Mouse (Mus musculus): ENCODE data around the gene Lasp1.
"Not testable (repeated sequence)": the region's sequence is repeated elsewhere in the genome, so short reads cannot be mapped to it uniquely, and the experiment has no call there.

Gene Lasp1

DNA sequence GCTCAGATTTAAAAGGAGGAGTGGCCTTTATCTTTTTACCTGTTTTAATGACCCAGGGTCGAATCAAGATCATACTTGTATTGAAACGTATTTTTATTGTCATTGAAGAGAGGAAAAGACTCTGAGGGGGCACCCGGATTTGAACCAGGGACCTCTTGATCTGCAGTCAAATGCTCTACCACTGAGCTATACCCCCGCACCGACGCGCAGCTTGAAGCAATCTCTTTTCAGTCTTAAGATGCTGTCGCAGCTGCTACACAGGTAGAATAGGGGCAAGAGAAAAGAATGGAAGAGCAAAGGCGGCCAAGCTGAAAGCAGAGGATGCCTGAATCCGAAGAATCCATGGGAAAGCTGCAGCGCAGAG is at the start of gene Lasp1:
TSS of gene Lasp1 (plus strand) at position 219 of the 364 bp plus-strand sequence.
- peak; percentile 78 to 91 for DNase-seq (ENCODE audit: low spot score in 2 of 2)

DNA sequence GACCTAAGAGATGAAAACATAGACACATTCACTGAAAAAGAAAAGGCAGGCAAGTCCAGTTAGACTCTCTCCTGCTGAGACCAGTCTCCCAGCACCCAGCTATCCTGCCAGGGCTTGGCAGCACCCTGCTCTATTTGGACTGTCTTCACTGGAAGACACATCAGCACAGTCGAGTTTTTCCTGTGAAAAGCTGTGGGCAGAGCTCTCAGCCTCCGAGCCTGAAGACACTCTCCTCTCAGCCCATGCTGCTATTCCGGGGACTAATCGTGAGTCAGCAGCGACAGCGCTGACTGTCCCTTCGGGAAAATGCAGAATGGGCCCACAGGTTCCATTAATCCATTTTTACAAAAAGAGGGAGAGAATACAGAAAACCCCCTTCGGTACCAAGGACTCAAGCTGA is 45.5 kb upstream of the Lasp1 start:
- DNase-seq (ENCODE audit: low spot score in 2 of 2): no peak

DNA sequence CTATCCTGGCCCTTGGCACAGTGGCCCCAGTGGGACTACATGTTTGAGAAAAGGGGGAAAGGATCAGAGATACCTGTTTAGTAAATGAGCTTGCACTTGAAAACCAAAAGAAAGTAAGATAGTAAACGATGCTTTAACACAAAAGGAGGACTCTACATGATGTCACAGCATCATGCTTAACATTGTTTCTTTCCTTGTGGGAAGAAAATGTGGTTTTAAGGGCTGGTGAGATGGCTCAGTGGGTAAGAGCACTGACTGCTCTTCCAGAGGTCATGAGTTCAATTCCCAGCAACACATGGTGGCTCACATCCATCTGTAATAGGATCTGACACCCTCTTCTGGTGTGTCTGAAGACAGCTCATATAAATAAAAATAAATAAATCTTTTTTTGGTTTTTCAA is 40.7 kb upstream of the Lasp1 start:
- no peak for DNase-seq (ENCODE audit: low spot score in 2 of 2)

DNA sequence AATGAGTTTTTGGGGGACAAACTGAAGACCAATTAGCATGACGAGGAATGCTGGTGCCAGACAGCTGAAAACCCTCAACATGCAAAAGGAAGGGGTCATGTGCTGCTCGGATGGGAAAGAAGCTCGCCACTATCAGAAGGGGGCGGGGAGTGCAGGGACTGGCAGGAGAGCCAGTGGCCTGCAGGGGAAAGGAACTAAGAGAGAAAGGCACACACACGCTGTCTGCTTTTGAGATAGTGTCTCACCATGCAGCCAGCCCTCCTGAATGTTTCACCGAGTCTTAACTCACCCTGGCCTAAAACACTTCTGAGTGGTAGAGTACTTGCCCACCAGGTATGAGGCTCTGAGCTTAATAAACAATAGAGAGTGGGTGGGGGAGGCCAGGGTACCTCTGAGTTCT is 39.9 kb upstream of the Lasp1 start:
- DNase-seq (ENCODE audit: low spot score in 2 of 2): no peak

DNA sequence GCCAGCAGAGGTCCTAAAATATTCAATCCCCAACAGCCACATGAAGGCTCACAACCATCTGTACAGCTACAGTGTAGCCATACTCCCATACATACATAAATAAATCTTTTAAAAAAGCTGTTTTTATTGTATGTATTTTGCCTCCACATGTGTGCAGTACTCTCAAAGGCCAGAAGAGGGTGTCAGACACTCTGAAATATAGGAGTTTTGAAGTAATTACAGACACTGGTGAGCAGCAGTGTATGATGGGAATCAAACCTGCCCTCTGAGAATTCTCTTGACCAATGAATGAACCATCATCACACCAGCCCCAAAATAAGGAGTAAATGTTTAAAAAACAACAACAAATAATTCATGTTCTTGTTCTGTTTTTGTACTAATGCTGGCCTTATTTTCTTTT is 37.2 kb upstream of the Lasp1 start:
- DNase-seq (ENCODE audit: low spot score in 2 of 2): no peak

DNA sequence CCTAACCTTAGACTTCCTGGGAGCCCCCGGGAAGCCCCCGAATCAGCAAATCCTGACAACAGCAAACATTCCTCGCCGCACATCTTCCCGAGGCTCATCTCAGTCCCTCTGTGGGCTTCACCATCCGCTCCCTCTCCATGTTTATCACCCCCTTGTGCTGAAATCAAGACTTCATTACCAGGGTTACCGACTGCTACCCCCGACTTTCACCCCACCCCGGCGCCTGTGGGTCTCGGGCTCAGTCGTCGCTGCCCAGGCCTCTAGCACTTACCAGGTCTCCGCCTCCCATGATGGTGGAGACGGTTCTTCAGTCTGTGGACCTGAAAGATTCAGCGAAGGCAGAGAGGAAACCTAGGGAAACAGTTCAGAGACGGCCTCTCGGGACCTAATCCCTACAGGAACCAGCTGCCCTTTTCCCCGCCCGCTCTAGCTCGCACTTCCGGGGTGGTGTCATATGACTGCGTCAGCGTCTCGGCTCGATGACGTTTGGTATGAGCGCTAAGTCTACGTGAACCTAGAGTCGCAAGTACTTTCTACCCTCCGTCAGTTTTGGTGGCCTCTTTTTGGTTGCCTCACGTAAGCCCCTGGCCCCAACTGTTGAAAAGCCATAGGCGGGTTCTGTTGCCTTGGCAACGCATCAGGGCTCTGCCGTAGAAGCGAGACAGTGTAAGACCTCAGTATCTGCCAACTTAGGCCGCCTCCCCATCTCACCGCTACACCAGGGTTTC is 32.5 kb upstream of the Lasp1 start, which contains the start of gene Cwc25:
TSS of gene Cwc25 (minus strand) at position 403 of the 728 bp plus-strand sequence.
- peak; percentile 88 to 95 for DNase-seq (ENCODE audit: low spot score in 2 of 2)

DNA sequence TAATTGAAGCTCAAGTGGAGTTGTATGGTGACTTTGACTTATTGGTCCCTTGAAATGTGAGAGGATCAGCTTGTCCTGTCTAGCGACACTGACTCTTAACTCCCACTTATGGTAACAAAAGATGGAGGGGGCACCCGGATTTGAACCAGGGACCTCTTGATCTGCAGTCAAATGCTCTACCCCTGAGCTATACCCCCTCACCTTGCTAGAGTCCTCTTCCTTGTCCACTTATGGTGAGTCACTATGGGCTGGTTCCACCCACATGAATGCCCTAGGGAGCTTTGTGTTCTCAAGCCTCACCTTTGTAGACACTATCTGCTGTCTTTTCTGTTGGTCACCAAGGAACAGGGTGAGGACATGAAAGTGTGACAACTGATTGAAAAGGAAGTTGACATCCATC is 29.1 kb upstream of the Lasp1 start:
- peak in 1 of 2 experiments; percentile 28 for DNase-seq (ENCODE audit: low spot score in 2 of 2)

DNA sequence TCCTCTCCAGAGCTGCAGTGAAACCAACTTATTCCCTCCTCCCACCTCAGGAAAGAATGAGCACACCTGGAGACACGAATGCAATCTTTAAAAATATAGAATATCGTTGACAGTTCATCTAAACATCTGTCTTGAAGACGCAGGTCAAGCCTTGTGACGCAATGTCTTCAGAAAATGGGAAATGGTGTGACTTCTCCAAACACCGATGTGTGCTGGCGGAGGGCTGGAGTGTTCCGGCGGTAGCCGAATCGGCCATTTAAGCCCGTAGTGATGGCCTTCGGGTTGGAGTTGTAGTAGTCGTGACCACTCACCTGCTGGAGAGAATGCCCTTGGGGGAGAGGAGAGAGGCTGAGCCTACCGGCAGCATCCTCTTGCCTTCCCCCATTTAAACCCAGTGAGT is 27.4 kb upstream of the Lasp1 start:
- DNase-seq (ENCODE audit: low spot score in 2 of 2): no peak

DNA sequence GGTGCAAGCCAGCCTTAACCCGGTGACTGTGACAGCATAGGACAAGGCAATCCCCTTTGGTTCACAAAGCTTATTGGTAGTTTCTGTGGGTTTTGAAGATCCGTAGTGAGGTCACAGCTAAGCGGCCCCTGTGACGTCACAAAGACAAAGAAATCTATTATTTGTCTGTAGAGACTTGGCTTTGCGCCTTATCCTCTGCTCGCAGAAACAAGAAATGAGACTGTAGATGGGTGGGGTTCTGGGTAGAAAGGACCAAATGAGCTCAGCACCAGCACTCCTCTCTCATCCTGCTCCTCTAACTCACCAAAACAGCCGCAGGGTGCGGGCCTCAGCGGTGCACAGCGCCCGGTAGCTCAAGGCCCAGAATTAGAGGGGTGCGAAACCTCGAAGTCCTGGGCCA is 23.6 kb upstream of the Lasp1 start:
- no peak for DNase-seq (ENCODE audit: low spot score in 2 of 2)

DNA sequence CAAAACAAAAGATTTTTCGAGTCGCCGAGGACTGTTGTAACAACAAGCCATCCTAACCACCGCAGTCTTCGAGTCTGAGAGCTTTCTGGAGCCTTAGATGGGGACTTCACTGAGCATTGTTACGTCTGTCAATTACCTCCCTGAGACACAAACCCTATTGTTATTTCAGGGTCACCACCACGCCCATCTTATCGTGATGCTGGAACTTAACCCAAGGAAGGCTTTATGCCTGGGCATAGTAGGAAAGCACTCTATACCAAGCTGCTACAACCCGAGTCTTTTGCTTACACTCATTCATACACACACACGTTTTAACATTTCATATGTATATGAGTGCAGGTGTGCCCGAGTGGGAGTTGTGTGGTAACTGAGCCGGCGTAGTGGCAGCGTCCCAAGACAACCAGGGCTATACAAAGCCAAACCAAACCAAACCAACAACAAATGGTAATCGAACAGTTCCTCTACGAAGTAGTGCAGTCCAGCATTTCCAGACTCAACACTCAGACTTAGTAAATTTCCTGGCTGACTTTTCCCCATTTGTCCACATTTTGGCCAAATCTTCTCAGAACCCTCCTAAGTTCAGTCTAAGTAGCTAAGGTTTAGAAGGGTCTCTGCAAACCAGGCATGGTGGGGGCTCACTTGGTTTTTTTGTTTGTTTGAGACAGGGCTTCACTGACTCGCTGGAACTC is 22.8 kb upstream of the Lasp1 start, which contains the start of gene 1700001P01Rik:
TSS of gene 1700001P01Rik (minus strand) at position 111 of the 689 bp plus-strand sequence.
- no peak for DNase-seq (ENCODE audit: low spot score in 2 of 2)

DNA sequence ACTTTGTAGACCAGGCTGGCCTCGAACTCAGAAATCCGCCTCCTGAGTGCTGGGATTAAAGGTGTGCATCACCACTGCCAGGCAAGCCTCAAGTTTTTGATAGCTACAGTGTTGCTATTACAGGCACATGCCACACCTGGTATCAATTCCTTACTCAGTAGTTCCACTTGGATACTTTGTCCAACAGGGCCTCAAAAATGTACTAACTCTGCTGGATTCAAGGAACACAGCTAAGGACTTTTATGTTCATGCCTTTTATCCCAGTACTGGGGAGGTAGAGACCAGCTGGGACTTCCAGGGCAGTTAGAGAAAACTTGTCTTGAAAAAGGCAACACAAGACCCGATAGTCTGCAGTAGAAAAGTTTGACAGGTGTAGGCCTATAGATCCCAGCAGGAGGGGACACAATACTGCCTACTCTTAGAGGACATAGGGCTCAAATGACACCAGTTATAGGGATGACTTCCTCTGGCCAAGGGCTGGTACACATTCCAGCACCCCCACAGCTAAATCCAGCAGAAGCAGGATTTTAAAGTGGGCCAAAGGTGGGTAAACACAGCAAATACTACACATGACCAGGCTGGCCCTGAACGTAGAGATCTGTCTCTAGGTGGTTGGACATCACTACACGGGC is 22.2 kb upstream of the Lasp1 start:
- DNase-seq (ENCODE audit: low spot score in 2 of 2): no peak

DNA sequence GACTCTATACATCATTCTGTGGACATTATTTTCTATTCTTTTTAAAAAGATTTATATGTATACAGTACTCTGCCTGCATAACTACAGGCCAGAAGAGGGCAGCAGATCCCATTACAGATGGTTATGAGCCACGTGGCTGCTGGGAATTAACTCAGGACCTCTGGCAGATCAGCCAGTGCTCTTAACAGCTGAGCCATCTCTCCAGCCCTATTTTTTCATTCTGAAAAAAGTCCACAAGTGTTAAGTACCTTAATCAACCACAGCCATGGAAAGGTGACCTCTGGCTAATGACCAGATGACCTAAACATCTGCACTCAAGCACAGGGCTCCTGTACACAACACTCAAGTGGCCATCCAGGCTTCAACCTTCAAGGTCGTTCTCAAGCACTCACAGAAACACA is 21.7 kb upstream of the Lasp1 start:
- no peak for DNase-seq (ENCODE audit: low spot score in 2 of 2)

DNA sequence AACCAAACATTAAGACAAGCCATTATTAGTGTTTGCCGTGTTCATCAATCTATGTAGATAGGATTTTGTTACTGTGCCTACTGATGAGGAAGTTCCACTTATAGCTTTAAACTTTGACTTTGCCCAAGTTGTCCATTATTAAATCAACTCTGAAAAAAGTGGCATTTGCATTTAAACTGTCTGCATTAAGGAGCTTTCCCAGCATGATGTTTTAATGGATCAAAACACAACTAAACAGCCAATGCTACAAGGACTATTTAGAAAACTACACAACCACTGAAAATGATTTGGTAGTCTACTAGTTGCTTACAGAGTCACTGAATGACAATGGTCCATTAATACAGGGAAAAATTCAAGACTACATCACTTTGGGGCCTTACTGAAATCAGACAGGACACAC is 19.9 kb upstream of the Lasp1 start:
- no peak for DNase-seq (ENCODE audit: low spot score in 2 of 2)

DNA sequence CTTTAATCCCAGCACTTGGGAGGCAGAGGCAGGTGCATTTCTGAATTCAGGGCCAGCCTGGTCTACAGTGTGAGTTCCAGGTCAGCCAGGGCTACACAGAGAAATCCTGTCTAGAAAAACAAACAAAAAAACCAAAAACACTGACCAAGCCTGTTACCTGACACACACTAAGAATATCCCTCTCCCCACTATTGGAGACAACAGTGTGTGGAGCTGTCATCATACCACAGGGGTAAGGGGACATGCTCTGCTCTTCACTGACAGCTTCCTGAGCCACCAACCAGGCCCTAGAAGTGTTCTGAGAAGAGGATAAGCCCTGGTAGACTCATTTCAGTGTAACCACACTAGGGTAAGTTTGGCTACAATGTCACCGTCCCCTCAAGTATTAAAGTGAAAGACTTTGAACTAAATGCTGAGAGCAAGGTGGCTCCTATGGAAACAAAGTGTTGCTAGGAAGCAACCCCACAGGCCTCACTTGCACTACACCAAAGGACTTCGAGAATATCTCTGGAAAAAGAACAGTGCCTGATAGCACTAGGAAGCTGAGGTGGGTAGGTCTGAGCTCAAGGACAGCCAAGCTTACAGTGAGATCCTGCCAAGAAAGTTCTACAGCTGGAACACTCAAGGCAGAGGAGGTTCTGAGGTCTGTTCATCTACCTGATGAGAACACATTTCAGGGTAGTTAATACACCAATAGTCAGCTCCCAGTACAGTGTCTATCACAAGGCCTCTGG is 18.7 kb upstream of the Lasp1 start:
- no peak for DNase-seq (ENCODE audit: low spot score in 2 of 2)

DNA sequence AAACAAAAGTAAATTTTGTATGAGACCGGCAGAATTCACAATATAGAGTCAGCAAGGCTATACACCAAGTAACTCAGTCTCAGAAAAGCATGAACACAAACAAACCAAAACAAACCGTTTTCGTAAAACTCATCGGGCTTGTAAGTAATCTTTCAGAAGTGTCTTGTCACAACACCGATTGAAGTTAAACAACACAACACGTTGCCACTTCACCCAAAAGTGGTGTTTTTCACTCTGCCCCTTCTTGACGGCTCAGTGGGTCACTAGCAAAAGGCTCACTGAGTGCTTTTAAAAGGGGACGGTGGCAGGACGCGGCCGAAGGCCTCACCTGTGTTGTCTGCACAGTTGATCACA is 17.3 kb upstream of the Lasp1 start:
- no peak for DNase-seq (ENCODE audit: low spot score in 2 of 2)

DNA sequence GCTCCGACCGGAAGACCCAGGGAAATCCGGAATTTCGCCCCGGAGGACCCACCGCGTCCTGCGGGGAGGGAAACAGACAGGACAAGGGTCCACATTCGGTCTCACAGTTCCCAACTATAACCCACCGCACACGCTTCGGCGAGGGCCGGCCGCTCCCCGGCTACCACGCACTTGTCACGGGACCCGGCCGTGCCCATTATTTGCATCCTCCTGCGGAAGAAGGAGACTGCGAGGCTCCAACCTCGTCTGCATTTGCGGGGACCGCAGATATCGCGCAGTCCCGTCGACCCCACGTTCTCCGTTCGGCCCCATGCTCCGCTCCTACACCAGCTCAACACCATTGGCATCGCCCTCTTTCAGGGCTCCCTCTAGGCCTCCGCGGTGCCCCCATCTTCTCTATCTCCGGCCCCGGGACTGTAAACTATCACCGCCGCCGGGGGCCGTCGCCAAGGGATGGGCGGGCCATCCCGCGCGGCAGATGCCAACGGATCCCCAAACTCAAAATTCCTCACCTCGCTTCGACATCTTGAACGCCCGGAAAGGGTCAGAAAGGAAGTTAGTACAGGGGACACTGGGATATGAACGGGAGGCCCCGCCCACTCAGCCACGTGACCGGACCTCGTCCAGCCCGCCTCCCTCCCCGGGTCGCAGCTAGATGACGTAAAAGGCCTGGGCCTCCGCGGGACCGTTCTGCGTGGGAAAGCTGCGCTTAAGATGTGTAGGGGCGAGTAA is 16.8 kb upstream of the Lasp1 start, which contains the start of gene Rpl23:
TSS of gene Rpl23 (minus strand) at position 606 of the 732 bp plus-strand sequence.
- DNase-seq (ENCODE audit: low spot score in 2 of 2): peak; percentile 98 to 100

DNA sequence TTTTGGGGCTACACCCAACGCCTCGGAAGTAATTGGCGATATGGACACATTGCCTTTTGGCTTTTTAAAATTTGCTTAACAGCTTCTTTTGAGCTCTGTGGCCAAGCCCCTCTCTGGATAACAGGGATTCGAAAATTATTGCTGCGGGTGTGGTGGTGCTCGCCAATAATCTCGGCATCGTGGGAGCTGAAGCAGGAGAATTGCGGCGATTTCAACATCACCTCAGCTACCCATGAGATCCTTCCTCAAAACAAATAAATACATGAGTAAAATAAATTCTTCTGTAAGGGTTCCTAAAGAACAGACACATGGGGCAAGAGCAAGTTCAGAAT is 16.3 kb upstream of the Lasp1 start:
- DNase-seq (ENCODE audit: low spot score in 2 of 2): no peak

DNA sequence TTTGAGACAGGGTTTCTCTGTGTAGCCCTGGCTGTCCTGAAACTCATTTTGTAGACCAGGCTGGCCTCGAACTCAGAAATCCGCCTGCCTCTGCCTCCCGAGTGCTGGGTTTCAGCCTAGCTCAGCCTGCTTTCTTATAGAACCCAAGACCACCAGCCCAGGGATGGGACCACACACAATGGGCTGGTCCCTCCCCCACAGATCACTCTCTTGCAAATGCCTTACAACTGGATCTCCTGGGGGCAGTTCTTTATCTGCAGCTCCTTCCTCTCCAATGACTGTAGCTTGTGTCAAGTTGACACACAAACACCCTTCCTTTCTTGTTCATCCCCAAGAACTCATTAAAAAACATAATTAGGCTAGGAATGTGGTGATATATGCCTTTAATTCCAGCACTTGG is 10.8 kb upstream of the Lasp1 start:
- no peak for DNase-seq (ENCODE audit: low spot score in 2 of 2)

DNA sequence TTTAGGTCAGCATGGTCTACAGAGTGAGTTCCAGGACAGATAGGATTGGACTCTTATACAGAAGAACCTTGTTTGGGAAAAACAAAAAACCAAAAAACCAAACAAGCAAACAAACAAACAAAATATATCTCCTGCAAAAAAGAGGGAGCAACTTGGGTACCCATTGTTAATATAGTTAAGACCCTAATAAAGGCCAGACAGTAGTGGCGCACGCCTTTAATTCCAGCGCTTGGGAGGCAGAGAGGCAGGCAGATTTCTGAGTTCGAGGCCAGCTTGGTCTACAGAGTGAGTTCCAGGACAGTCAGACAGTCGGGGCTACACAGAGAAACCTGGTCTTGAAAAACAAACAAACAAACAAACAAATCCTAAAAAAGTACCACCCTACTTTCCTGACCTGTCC is 9.1 kb upstream of the Lasp1 start:
- DNase-seq (ENCODE audit: low spot score in 2 of 2): no peak

DNA sequence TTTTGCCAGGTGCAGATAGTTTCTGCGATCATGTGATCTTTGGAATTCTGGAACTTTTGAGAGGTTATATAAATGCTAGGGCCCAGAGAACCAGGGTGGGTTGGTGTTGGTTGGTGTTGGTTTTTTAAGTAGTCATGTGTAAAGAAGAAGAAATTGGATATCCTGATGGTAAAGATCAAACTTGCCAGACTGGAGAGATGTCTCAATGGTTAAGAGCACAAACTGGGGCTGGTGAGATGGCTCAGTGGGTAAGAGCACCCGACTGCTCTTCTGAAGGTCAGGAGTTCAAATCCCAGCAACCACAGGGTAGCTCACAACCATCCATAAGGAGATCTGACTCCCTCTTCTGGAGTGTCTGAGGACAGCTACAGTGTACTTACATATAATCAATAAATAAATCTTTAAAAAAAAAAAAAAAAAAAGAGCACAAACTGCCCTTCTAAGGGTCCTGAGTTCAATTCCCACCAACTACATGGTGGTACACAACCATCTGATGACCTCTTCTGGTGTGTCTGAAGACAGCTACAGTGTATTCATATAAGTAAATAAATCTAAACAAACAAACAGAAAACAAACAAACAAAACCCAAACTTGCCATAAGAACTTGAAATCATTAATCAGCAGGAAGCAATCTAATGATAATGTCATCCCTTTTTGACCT is 7.9 kb upstream of the Lasp1 start:
- DNase-seq (ENCODE audit: low spot score in 2 of 2): not testable (repeated sequence)

DNA sequence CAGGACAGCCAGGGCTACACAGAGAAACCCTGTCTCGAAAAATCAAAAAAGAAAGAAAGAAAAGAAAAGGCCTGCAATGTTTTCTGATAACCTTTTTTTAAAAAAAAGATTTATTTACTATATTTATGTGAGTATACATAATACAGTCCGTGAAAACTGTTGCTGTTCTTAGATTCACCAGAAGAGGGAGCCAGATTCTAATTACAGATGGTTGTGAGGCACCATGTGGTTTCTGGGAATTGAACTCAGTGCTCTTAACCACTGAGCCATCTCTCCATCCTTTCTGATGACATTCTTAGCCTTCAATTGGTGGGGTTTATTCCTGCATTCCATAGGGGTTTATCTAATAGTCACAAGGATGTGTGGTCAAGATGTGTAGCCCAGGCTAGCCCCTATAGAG is 5.6 kb upstream of the Lasp1 start:
- no peak for DNase-seq (ENCODE audit: low spot score in 2 of 2)
